Mouse (Mus musculus): Measurements from ENCODE around the gene Pym1. TPM values are rescaled to one million over a fixed set of nuclear protein-coding genes. Genes with fewer than 3 reads are reported as not detected.

The Pym1 gene
- polyA plus RNA-seq (2014; fragmentation: Illumina TruSeq; extraction: RNeasy Lipid Tissue Mini Kit (QIAGEN cat#74804); ENCODE audit: insufficient read depth, low read depth, low replicate concordance) = 25.4 TPM

DNA sequence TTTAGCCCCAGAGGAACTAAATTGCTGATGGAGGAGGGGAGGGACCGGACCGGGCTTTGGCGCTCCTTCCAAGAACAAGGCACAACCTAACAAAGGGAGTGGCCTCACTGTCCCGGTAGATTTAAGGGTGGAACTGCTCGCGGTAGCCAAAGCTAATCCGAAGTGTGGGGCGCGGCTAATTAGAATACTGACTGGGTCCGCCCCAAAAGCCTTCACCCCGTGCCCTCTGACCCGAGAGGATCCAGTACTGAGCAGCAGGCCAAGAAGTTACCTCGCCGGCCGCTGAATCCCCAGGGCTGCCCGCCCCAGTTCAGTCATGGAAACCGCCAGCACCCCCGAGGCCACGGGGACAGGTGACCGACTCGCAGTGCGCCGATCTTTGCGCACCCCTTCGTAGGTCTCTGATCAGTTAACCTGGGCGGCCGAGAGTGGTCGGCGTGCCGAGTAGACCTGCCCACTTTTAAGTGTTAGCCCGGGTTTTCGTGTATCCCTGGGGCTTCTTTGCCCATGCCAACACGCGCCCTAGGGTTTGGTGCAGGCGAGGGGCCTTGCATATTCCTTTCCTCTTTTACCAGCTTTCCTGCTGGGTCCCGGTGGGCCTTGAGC lies at the start of gene Pym1:
Gene Pym1 (plus strand): TSS at position 244 of the 606 bp plus-strand sequence.

GRCm38 (mm10) chr10:128703895-128704294 lies 43.8 kb upstream of the Pym1 start, which contains the start of gene Pmel:
Gene Pmel (plus strand): TSS chr10:128704195.

DNA sequence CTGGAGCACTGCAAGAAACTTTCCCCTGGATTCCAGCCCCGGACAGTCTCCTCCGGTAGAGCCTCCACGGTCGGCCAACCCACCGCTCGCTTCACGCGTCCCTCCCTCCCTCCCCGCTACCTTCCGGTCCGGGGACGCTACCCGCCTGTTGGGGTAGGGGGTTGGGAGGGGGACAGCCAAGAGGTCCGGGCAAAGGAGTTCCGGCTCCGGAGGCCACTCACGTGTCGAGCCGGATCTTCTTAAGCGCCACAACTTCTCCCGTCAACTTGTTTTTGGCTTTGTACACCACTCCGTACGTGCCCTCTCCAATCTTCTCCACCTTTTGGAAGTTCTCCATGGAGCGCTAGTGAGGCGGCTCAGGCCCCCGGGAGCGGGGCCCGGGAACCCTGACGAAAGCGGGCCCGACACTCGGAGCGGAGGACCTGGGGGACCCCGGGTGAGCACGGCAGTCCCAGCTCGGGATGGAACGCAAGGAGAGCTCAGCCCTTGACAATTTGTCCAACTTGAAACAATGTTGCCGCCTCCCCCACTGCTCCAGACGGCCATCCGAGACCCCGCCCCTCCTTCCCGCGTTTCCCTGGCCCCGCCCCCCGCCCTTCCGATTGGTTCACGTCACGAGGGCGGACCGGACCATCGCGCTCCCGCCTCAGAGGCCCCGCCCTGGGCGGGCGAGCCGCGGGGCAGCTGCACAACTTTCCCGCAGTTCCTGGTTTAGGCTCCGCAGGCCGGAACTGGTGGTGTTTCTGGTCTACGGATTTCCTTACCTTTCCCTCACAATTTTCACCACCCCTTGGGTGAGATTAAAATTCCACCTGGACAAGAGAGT lies 43.0 kb upstream of the Pym1 start, which contains the start of gene Cdk2:
Gene Cdk2 (minus strand): TSS at position 541 of the 826 bp plus-strand sequence.

DNA sequence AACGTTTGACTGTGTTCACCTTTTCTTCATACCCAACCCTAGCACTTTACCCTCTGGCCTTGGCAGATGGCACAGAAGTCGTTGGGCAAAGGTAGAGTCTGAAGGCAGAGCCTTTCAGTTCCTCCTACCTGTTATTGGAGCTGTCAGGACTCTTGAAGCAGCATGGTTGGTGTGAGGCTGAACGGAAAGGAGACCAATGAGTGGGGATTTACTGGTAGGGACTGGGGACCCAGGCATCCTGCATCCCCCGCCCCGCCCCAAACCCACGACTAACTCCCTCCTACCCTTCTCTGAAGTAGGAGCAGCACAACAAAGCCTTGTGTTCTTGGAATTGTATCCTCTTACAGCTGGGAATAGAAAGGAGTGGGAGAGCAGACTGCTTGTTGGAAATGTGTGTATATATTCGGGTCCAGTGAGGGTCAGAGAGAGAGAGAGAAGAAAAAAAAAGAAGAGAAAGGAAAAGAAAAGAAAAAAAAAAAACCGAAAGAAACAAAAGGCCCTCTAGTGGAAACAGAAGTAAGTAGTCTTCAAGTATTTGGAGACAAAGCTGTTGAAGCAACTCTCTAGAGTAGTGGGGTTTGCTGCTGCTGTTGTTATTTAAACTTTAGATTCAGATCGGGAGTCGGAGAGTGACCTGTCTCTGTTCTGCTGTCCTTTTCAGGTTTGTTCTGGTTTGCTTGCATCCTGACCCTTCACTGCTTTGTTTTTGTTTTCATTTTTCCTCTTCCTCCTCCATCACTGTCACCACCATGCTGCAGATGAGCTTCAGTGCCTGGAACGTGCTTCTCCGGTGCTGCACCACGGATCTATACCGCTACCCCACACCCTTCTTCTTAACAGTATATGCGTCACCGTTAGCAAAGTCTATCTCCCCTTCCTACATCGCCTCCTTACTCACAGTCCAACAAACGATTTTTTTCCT lies 2.7 kb upstream of the Pym1 start, which contains the start of gene Dgka:
Gene Dgka (minus strand): TSS at position 176 of the 922 bp plus-strand sequence.

DNA sequence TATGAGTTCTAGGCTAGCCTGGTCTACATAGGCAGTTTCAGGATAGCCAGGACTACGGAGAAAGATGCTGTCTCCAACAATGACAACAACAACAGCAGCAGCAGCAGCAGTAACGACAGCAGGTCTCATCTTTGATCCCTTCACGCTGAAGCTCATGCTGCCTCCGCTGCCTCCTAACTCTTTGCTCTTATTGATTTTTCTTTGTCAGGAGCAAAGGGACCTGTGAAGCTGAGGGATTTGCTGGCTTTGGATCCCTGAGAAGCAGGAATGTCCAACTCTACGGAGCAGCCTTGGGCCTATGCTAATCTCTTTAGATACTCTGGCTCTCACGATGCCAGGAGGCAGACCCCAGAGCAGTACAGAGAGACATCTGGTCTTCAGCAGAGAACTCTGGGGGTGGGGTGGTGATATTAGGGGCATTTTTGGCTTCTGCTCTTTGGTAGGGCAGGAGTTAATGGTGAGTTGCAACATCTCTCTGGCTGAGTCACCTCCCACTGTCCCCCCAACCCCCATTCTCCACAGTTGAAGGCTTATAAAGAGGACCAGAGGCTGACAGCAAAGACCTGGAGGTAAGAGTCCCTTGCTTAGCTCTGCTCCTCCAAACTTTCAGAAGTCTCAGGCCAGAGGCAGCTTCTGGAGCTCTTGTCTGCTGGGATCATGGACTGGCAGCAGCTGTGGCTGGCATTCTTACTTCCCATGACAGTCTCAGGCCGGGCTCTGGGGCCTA lies 42.9 kb downstream of the Pym1 start, which contains the start of gene Mmp19:
Gene Mmp19 (plus strand): TSS at position 513 of the 727 bp plus-strand sequence.

GRCm38 (mm10) chr10:128803771-128804270 lies 56.1 kb downstream of the Pym1 start, which contains the start of gene Dnajc14:
Gene Dnajc14 (plus strand): TSS chr10:128804062.

GRCm38 (mm10) chr10:128804271-128805091 lies 56.8 kb downstream of the Pym1 start, which contains the start of gene Tmem198b:
Gene Tmem198b (minus strand): TSS chr10:128804370.

Other genes starting within 250 kb of the Pym1 start
- 1.4 TPM for gene Myl6b, start 249.2 kb upstream of the Pym1 start, polyA plus RNA-seq (2014; fragmentation: Illumina TruSeq; extraction: RNeasy Lipid Tissue Mini Kit (QIAGEN cat#74804); ENCODE audit: insufficient read depth, low read depth, low replicate concordance)
- gene Esyt1, start 222.0 kb upstream of the Pym1 start, polyA plus RNA-seq (2014; fragmentation: Illumina TruSeq; extraction: RNeasy Lipid Tissue Mini Kit (QIAGEN cat#74804); ENCODE audit: insufficient read depth, low read depth, low replicate concordance) = 39.2 TPM
- 9.3 TPM for gene Zc3h10, start 200.1 kb upstream of the Pym1 start, polyA plus RNA-seq (2014; fragmentation: Illumina TruSeq; extraction: RNeasy Lipid Tissue Mini Kit (QIAGEN cat#74804); ENCODE audit: insufficient read depth, low read depth, low replicate concordance)
- 3,755 TPM for gene Rpl41, start 198.6 kb upstream of the Pym1 start, polyA plus RNA-seq (2014; fragmentation: Illumina TruSeq; extraction: RNeasy Lipid Tissue Mini Kit (QIAGEN cat#74804); ENCODE audit: insufficient read depth, low read depth, low replicate concordance)
- gene Pa2g4, start 181.9 kb upstream of the Pym1 start, polyA plus RNA-seq (2014; fragmentation: Illumina TruSeq; extraction: RNeasy Lipid Tissue Mini Kit (QIAGEN cat#74804); ENCODE audit: insufficient read depth, low read depth, low replicate concordance) = 45.1 TPM
- gene Erbb3, start 158.2 kb upstream of the Pym1 start, polyA plus RNA-seq (2014; fragmentation: Illumina TruSeq; extraction: RNeasy Lipid Tissue Mini Kit (QIAGEN cat#74804); ENCODE audit: insufficient read depth, low read depth, low replicate concordance) = 8.0 TPM
- 720 TPM for gene Rps26, start 121.1 kb upstream of the Pym1 start, polyA plus RNA-seq (2014; fragmentation: Illumina TruSeq; extraction: RNeasy Lipid Tissue Mini Kit (QIAGEN cat#74804); ENCODE audit: insufficient read depth, low read depth, low replicate concordance)
- gene Ikzf4, start 101.9 kb upstream of the Pym1 start, polyA plus RNA-seq (2014; fragmentation: Illumina TruSeq; extraction: RNeasy Lipid Tissue Mini Kit (QIAGEN cat#74804); ENCODE audit: insufficient read depth, low read depth, low replicate concordance) = 0.86 TPM
- gene Suox, start 73.8 kb upstream of the Pym1 start, polyA plus RNA-seq (2014; fragmentation: Illumina TruSeq; extraction: RNeasy Lipid Tissue Mini Kit (QIAGEN cat#74804); ENCODE audit: insufficient read depth, low read depth, low replicate concordance) = 10.1 TPM
- 55.5 TPM for gene Rab5b, start 51.6 kb upstream of the Pym1 start, polyA plus RNA-seq (2014; fragmentation: Illumina TruSeq; extraction: RNeasy Lipid Tissue Mini Kit (QIAGEN cat#74804); ENCODE audit: insufficient read depth, low read depth, low replicate concordance)
- gene Pmel, start 43.7 kb upstream of the Pym1 start, polyA plus RNA-seq (2014; fragmentation: Illumina TruSeq; extraction: RNeasy Lipid Tissue Mini Kit (QIAGEN cat#74804); ENCODE audit: insufficient read depth, low read depth, low replicate concordance) = 0.31 TPM
- 11.7 TPM for gene Cdk2, start 42.9 kb upstream of the Pym1 start, polyA plus RNA-seq (2014; fragmentation: Illumina TruSeq; extraction: RNeasy Lipid Tissue Mini Kit (QIAGEN cat#74804); ENCODE audit: insufficient read depth, low read depth, low replicate concordance)
- gene Dgka, start 3.0 kb upstream of the Pym1 start, polyA plus RNA-seq (2014; fragmentation: Illumina TruSeq; extraction: RNeasy Lipid Tissue Mini Kit (QIAGEN cat#74804); ENCODE audit: insufficient read depth, low read depth, low replicate concordance) = 19.2 TPM
- 10.5 TPM for gene Mmp19, start 43.0 kb downstream of the Pym1 start, polyA plus RNA-seq (2014; fragmentation: Illumina TruSeq; extraction: RNeasy Lipid Tissue Mini Kit (QIAGEN cat#74804); ENCODE audit: insufficient read depth, low read depth, low replicate concordance)
- gene Dnajc14, start 56.2 kb downstream of the Pym1 start, polyA plus RNA-seq (2014; fragmentation: Illumina TruSeq; extraction: RNeasy Lipid Tissue Mini Kit (QIAGEN cat#74804); ENCODE audit: insufficient read depth, low read depth, low replicate concordance) = 37.5 TPM
- gene Tmem198b, start 56.5 kb downstream of the Pym1 start, polyA plus RNA-seq (2014; fragmentation: Illumina TruSeq; extraction: RNeasy Lipid Tissue Mini Kit (QIAGEN cat#74804); ENCODE audit: insufficient read depth, low read depth, low replicate concordance) = 6.7 TPM
- gene Sarnp, start 69.4 kb downstream of the Pym1 start, polyA plus RNA-seq (2014; fragmentation: Illumina TruSeq; extraction: RNeasy Lipid Tissue Mini Kit (QIAGEN cat#74804); ENCODE audit: insufficient read depth, low read depth, low replicate concordance) = 97.3 TPM
- gene Ormdl2, start 73.8 kb downstream of the Pym1 start, polyA plus RNA-seq (2014; fragmentation: Illumina TruSeq; extraction: RNeasy Lipid Tissue Mini Kit (QIAGEN cat#74804); ENCODE audit: insufficient read depth, low read depth, low replicate concordance) = 65.0 TPM
- 0.65 TPM for gene Gdf11, start 143.8 kb downstream of the Pym1 start, polyA plus RNA-seq (2014; fragmentation: Illumina TruSeq; extraction: RNeasy Lipid Tissue Mini Kit (QIAGEN cat#74804); ENCODE audit: insufficient read depth, low read depth, low replicate concordance)
- gene Cd63, start 153.1 kb downstream of the Pym1 start, polyA plus RNA-seq (2014; fragmentation: Illumina TruSeq; extraction: RNeasy Lipid Tissue Mini Kit (QIAGEN cat#74804); ENCODE audit: insufficient read depth, low read depth, low replicate concordance) = 322 TPM
- gene Rdh5, start 175.0 kb downstream of the Pym1 start, polyA plus RNA-seq (2014; fragmentation: Illumina TruSeq; extraction: RNeasy Lipid Tissue Mini Kit (QIAGEN cat#74804); ENCODE audit: insufficient read depth, low read depth, low replicate concordance) = 6.0 TPM
- 331 TPM for gene Bloc1s1, start 176.1 kb downstream of the Pym1 start, polyA plus RNA-seq (2014; fragmentation: Illumina TruSeq; extraction: RNeasy Lipid Tissue Mini Kit (QIAGEN cat#74804); ENCODE audit: insufficient read depth, low read depth, low replicate concordance)
- 14.2 TPM for gene Itga7, start 185.9 kb downstream of the Pym1 start, polyA plus RNA-seq (2014; fragmentation: Illumina TruSeq; extraction: RNeasy Lipid Tissue Mini Kit (QIAGEN cat#74804); ENCODE audit: insufficient read depth, low read depth, low replicate concordance)
- not detected for gene Mettl7b, start 213.1 kb downstream of the Pym1 start, polyA plus RNA-seq (2014; fragmentation: Illumina TruSeq; extraction: RNeasy Lipid Tissue Mini Kit (QIAGEN cat#74804); ENCODE audit: insufficient read depth, low read depth, low replicate concordance)
- gene Olfr9, start 241.5 kb downstream of the Pym1 start, polyA plus RNA-seq (2014; fragmentation: Illumina TruSeq; extraction: RNeasy Lipid Tissue Mini Kit (QIAGEN cat#74804); ENCODE audit: insufficient read depth, low read depth, low replicate concordance) = not detected